Comparison of ENCODE assay signal across 8 mouse cellular contexts in genomic region chr1:55130943-55131401, GRCm38 (mm10). TPM values are rescaled to one million over a fixed set of nuclear protein-coding genes. Genes with fewer than 3 reads are reported as not detected.
DNase-seq lines count a peak whose midpoint lies in the region; ATAC-seq lines count a peak whose summit lies in the region.

Gene Mob4, plus strand, starts transcription at chr1:55131231.

- peak; percentile 89 for ATAC-seq in erythroid progenitor cell, adult 5-6 weeks (replicated peaks; ENCODE audit: low FRiP score, poor library complexity, severe bottlenecking)
- peak; percentile 92 for ATAC-seq in heart, embryonic 13.5 days (ENCODE audit: extremely low read depth, insufficient number of reproducible peaks, low FRiP score, low TSS enrichment)
- ATAC-seq in liver, embryonic 12.5 days = peak; percentile 93
- ATAC-seq in stomach, embryonic 15.5 days (ENCODE audit: insufficient read depth, low FRiP score, low read depth) = peak; percentile 96

- H3K9me3 ChIP-seq in heart, embryonic 13.5 days = no peaks in the 10 kb centered on the region
- H3K9me3 ChIP-seq in liver, embryonic 12.5 days (replicated peaks) = no peaks in the 10 kb centered on the region
- H3K9me3 ChIP-seq in stomach, embryonic 15.5 days = no peaks in the 10 kb centered on the region

- peak within 1 kb of the TSS; percentile 98 for H3K9ac ChIP-seq in heart, embryonic 13.5 days
- peak within 1 kb of the TSS; percentile 99 for H3K9ac ChIP-seq in liver, embryonic 12.5 days
- peak within 1 kb of the TSS; percentile 100 for H3K9ac ChIP-seq in stomach, embryonic 15.5 days

- peaks cover 5% of the 10 kb centered on the region for H3K36me3 ChIP-seq in heart, embryonic 13.5 days
- H3K36me3 ChIP-seq in liver, embryonic 12.5 days = peaks cover 23% of the 10 kb centered on the region
- H3K36me3 ChIP-seq in stomach, embryonic 15.5 days = no peaks in the 10 kb centered on the region

- peak within 1 kb of the TSS; percentile 84 for H3K4me2 ChIP-seq in heart, embryonic 13.5 days
- peak within 1 kb of the TSS; percentile 80 for H3K4me2 ChIP-seq in liver, embryonic 12.5 days
- peak within 1 kb of the TSS; percentile 62 for H3K4me2 ChIP-seq in stomach, embryonic 15.5 days

- H3K4me1 ChIP-seq in heart, embryonic 13.5 days = peaks cover 24% of the 10 kb centered on the region
- peaks cover 35% of the 10 kb centered on the region for H3K4me1 ChIP-seq in liver, embryonic 12.5 days
- H3K4me1 ChIP-seq in stomach, embryonic 15.5 days = peaks cover 5% of the 10 kb centered on the region

- no peaks in the 10 kb centered on the region for H3K27me3 ChIP-seq in heart, embryonic 13.5 days (replicated peaks)
- H3K27me3 ChIP-seq in liver, embryonic 12.5 days (replicated peaks) = no peaks in the 10 kb centered on the region
- no peaks in the 10 kb centered on the region for H3K27me3 ChIP-seq in stomach, embryonic 15.5 days (replicated peaks)

- H3K4me3 ChIP-seq in heart, embryonic 13.5 days = peak within 1 kb of the TSS; percentile 80
- H3K4me3 ChIP-seq in liver, embryonic 12.5 days = peak within 1 kb of the TSS; percentile 100
- H3K4me3 ChIP-seq in stomach, embryonic 15.5 days (replicated peaks) = peak within 1 kb of the TSS; percentile 98

- 1% methylated on average over 38 of the region's 42 CpGs for WGBS in heart, embryonic 13.5 days
- under 1% methylated on average over 40 of the region's 42 CpGs for WGBS in liver, embryonic 12.5 days (ENCODE audit: insufficient replicate concordance)
- WGBS in stomach, embryonic 15.5 days = 1% methylated on average over 42 of the region's 42 CpGs

- H3K27ac ChIP-seq in heart, embryonic 13.5 days (replicated peaks) = peak within 1 kb of the TSS; percentile 98
- peak within 1 kb of the TSS; percentile 94 for H3K27ac ChIP-seq in liver, embryonic 12.5 days
- peak within 1 kb of the TSS; percentile 99 for H3K27ac ChIP-seq in stomach, embryonic 15.5 days

- peak; percentile 96 for DNase-seq in CD4-positive helper T cell, adult 2 months (ENCODE audit: low read depth, low spot score)
- peak; percentile 84 for DNase-seq in brain, embryonic 18.5 days (ENCODE audit: low read depth, low spot score)
- peak; percentile 97 for DNase-seq in kidney, postnatal 10 days
- peak; percentile 91 for DNase-seq in natural killer cell, adult 2 months (ENCODE audit: low spot score in 2 of 2)

RNA-seq across cellular contexts. Expression of gene Mob4, which starts in this region (rescaled TPM):
- 31.9 and 42.2 TPM in 2 replicates for total RNA-seq in erythroid progenitor cell, adult 5-6 weeks (2015; ENCODE audit: low replicate concordance)
- total RNA-seq in erythroid progenitor cell, adult 5-6 weeks (2017; ENCODE audit: low replicate concordance) = 46.0 and 70.0 TPM in 2 replicates
- polyA plus RNA-seq in heart, embryonic 13.5 days (2015; fragmentation: Nextera tagmentation; extraction: Ambion mirVana) = 95.9 and 117 TPM in 2 replicates
- 55.4 and 58.8 TPM in 2 replicates for polyA plus RNA-seq in liver, embryonic 12.5 days (2016; fragmentation: Nextera tagmentation; extraction: Ambion mirVana)
- polyA plus RNA-seq in stomach, embryonic 15.5 days (2015; fragmentation: Nextera tagmentation; extraction: Ambion mirVana) = 144 and 156 TPM in 2 replicates

Comparison
In these comparisons a context has a peak if more than half of its experiments do, and no peak if none do; other contexts are left out.
1. Peak in every context shown above with its lines: DNase-seq, ATAC-seq, H3K4me3 ChIP-seq and H3K27ac ChIP-seq.